Mouse (Mus musculus) heart, postnatal 0 days (tissue): ENCODE data around the gene Ascc2.

Source experiments
- CTCF ChIP-seq: IDR thresholded peaks from 2 replicates; pipeline ENCODE4 v1.5.1; 2016; ENCODE audit warnings: antibody characterized with exemption, control low read depth, low read depth
- EP300 ChIP-seq: IDR thresholded peaks from 2 replicates; pipeline ENCODE4 v1.6.1; 2016; ENCODE audit warnings: antibody characterized with exemption, low read depth

GRCm38 (mm10) chr11:4662496-4662878, 24.9 kb downstream of the Ascc2 start:
- no peak for TF ChIP-seq EP300
- no peak for TF ChIP-seq CTCF
